Mouse (Mus musculus) lung, adult 10 weeks (tissue): ENCODE results near the gene Pirb. TPM values are rescaled to one million over a fixed set of nuclear protein-coding genes. Genes with fewer than 3 reads are reported as not detected.

ENCODE experiments used
- polyA plus RNA-seq: library from polyadenylated mRNA; stranded (reverse); fragments of 350-450 nt; fragmentation: Illumina TruSeq; extraction: RNeasy Lipid Tissue Mini Kit (QIAGEN cat#74804); gene quantifications from one replicate; pipeline ENCODE4 v1.2.3, GENCODE M21; 2014; ENCODE audit warnings: low read depth, low replicate concordance; ENCODE audit not compliant: insufficient read depth

Pirb gene
- 14.4 TPM for polyA plus RNA-seq

DNA sequence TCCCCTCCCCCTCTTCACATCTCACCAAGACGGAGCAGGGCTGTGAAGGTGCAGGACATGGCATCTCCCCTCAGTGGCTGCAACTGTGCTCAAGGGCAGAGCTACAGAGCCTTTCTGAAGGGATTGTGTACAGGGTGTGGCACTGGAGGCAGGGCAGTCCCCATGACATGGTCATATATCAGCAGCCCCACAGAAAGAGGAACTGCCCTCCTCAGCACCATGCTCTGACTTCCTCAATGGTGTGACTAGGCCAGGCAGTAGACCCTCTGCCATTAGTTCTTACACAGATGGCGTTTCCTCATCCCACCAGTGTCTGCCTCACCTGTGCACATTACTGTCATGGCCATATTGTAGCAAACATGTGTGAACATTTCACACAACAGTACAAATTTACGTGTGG is at the start of gene Pirb:
Pirb (minus strand) TSS at position 124 of the 400 bp plus-strand sequence.

DNA sequence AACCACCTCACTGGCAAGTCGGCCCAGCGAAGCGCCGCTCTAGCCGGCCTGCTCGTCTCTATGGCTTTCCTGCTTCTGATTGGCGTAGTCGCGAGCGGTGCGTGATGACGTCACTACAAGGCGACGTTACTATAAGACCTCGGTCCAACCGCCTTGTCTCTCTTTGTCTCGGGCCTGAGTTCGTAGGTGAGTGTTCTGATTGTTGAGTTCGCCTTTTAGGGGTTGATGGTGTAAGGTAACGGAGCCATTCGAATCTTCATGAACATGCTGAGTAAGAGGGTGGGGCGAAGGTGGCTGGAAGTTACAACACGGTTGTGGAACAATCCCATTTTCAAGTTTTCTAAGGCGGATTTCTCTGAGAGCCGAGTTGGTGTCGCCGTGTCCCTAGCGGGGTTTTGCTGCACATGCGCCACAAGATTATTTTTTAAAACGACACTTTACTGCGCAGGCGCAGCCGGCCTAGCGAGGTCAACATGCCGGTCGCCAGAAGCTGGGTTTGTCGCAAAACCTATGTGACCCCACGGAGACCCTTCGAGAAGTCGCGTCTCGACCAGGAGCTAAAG is 16.2 kb downstream of the Pirb start, which contains the start of gene Rps9:
Rps9 (plus strand) TSS at position 115 of the 563 bp plus-strand sequence.

DNA sequence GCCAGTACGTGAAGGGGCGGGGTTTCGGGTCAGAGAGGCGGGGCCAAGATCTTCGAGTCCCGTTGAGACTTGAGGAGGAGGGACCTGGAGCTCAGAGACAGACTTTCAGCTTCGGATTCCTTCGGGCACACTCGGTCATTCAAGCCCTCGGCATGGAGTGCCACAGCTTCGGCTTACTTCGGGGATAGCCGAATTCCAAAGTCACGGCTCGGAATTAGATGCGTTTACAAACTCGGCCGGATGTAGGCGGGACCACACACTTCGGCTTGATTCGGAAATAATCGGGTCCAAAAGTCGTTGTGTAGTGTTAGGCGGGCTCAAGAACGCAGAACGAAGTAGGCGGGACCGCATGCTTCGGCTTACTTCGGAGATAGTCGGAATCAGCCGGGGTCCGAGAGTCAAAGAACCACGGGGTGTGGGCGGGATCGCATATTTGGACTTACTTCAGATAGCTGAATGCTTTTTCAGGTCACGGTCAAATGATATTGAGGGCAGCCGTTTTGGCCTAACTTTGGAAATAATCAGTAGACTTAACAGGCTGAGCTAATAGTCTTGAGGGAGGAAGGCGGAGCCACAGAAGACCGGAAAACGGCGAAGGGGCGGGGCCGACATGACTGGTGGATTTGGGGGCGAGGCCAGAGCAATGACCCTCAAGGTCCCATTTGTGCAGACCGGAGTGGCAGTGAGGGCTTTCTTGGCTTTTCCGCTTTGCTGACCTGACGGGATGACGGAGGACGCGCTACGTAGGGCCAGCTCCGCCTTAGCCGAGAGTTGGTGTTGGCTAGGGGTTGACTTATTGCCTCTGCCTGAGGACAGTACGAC is 27.0 kb downstream of the Pirb start, which contains the start of gene Mboat7:
Mboat7 (minus strand) TSS at position 537 of the 822 bp plus-strand sequence.

DNA sequence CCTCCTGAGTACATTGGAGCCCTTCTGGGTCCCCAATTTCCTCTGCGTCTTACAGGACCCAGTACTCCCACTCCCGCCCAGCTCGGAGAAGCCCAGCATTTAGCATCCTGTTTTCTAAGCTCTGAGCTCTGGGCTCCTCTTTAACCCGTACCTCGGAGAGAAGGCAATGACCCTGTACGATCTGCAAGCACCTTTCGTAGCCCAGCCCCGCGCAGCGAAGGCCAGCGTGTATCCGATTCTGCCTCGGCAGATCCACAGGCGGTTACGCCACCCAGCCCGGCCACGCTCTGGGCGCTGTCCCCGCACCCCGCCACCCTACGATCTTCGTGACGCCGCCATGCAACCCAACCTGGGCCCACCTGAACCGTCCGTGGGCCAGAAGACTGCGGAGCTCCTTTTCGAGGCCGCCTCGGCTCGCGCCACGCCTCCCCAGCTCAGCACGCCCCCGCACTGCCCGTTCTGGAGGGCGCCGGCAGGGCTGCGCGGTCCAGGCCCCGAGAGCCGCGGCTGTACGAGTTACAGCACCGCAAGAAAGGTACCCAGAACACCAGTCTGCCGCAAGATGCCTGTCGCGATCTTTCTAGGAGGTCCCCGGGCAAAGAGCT is 27.7 kb downstream of the Pirb start, which contains the start of gene Tsen34:
Tsen34 (plus strand) TSS at position 482 of the 605 bp plus-strand sequence.

DNA sequence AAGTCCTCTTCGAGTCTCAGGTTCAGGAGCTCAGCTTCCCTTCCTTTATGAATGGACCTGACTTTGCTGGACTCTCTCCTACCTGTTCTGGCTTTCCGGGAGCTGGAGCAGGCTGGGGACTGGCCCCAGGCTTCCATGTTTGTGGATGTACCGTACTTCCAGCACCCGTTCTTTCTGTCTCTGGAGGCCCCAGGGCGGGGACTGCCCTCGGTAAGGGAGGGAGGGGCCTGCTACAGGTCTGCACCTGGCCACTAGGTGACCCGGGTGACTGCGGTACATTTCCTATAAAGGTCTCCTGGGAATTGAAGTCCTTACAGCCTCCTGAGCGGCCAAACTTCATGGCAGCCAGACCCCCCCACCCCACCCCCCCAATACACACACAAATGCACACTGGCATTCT is 42.8 kb downstream of the Pirb start, which contains the start of gene Tmc4:
Tmc4 (minus strand) TSS at position 212 of the 400 bp plus-strand sequence.

DNA sequence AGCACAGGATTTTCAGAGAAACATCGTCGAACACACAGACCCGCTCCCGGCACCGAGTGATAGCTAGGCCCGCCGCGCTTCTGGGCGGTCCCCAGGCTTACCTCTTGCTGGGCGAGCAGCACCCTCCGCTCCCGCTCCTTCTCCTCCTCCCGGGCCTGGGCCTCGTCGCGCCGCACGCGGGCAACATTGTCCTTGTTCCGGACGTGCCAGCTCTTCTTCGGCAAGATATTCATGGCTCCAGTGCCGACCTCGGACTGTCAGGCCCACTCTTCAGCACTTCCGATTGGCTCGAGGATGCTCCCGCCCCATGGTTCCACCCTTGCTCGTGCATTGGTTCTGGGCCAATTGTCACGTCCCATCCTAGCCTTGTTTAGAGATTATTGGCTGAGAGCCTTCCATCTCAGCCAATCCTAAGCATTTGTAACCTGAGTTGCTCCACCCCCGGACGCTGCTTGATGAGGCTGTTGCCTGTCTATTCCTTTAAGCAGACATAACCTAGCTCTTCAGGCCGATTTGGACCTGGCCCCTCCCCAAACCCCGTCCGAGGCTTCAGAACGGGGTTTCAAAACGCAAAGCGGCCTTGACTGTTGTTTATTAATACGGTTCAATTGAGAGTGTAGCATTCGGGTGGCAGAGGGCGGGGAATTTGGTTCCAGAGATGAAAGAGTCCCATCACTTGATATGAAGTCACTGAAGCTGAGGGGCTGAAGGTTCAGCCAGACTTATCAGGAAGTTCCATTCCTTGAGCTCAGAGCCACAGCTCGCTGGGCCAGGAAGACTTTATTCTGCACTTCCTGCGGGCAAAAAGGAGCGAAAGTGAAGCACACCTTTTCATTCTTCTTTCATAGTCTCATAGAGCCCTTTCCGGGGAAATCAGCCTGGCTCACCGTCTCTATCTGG is 54.7 kb downstream of the Pirb start, which contains the start of gene Leng1:
Leng1 (minus strand) TSS at position 626 of the 900 bp plus-strand sequence.

Other genes starting within 250 kb of the Pirb start
- gene Tarm1, start 217.8 kb downstream of the Pirb start, polyA plus RNA-seq = 0.51 TPM
- gene Oscar, start 104.2 kb downstream of the Pirb start, polyA plus RNA-seq = not detected
- 423 TPM for gene Ndufa3, start 103.0 kb downstream of the Pirb start, polyA plus RNA-seq
- gene Tfpt, start 90.5 kb downstream of the Pirb start, polyA plus RNA-seq = 18.3 TPM
- 23.4 TPM for gene Prpf31, start 90.4 kb downstream of the Pirb start, polyA plus RNA-seq
- 31.9 TPM for gene Cnot3, start 75.1 kb downstream of the Pirb start, polyA plus RNA-seq
- gene Leng1, start 54.6 kb downstream of the Pirb start, polyA plus RNA-seq = 8.4 TPM
- gene Tmc4, start 42.8 kb downstream of the Pirb start, polyA plus RNA-seq = 31.0 TPM
- gene Tsen34, start 27.5 kb downstream of the Pirb start, polyA plus RNA-seq = 75.9 TPM
- gene Mboat7, start 26.9 kb downstream of the Pirb start, polyA plus RNA-seq = 24.4 TPM
- gene Rps9, start 16.4 kb downstream of the Pirb start, polyA plus RNA-seq = 2,231 TPM
- 0.52 TPM for gene Gm15448, start 105.3 kb upstream of the Pirb start, polyA plus RNA-seq
- 2.8 TPM for gene Pira2, start 124.7 kb upstream of the Pirb start, polyA plus RNA-seq
- 1.8 TPM for gene Gm14548, start 177.7 kb upstream of the Pirb start, polyA plus RNA-seq
- 1.8 TPM for gene Lilra6, start 195.1 kb upstream of the Pirb start, polyA plus RNA-seq